9 mouse cellular contexts compared by ENCODE assay signal in genomic region chr2:167951301-167952211, GRCm38 (mm10). TPM values are rescaled to one million over a fixed set of nuclear protein-coding genes. Genes with fewer than 3 reads are reported as not detected.
DNase-seq lines count a peak whose midpoint lies in the region; ATAC-seq and TF ChIP-seq lines count a peak whose summit lies in the region.
"Had no signal": no experiment of that assay in that cellular context is flagged by ENCODE, and none has a peak within 500 bp of the region (broad histone marks: within the 10 kb centered on the region; RNA-seq: fewer than 3 reads in every experiment).

No protein-coding gene starts in this region.

- H3K9me3 ChIP-seq in kidney, postnatal 0 days (replicated peaks; ENCODE audit: low read length): no peaks in the 10 kb centered on the region

- WGBS in kidney, postnatal 0 days: 79% methylated on average over 13 of the region's 13 CpGs

- peak overlapping the region; percentile 42 for H3ac ChIP-seq in C2C12 (ENCODE audit: control insufficient read depth, insufficient read length, low read depth)

- peaks cover 25% of the 10 kb centered on the region for H3K4me1 ChIP-seq in kidney, postnatal 0 days (replicated peaks; ENCODE audit: insufficient read depth, low read length)

- H3K9ac ChIP-seq in kidney, postnatal 0 days (ENCODE audit: low read depth, low read length): no peak overlapping the region

- no peak for ATAC-seq in kidney, postnatal 0 days (replicated peaks; ENCODE audit: low FRiP score, low read depth)
- ATAC-seq in inflammation-experienced regulatory T-cells, adult 6 months: peak; percentile 42
- ATAC-seq in granulocyte monocyte progenitor cell, adult 5-6 weeks (replicated peaks; ENCODE audit: poor library complexity, severe bottlenecking): no peak
- no peak for ATAC-seq in erythroblast, adult 5-6 weeks (replicated peaks; ENCODE audit: low FRiP score, poor library complexity, severe bottlenecking)

- no peak overlapping the region for H3K4me3 ChIP-seq in kidney, postnatal 0 days (replicated peaks; ENCODE audit: low read depth, low read length)
- H3K4me3 ChIP-seq in C2C12 (ENCODE audit: insufficient read depth, poor library complexity, severe bottlenecking): no peak overlapping the region

- H3K4me2 ChIP-seq in kidney, postnatal 0 days (ENCODE audit: low read length): no peak overlapping the region

- H3K79me2 ChIP-seq in C2C12 (ENCODE audit: control insufficient read depth, insufficient read depth): peaks cover 96% of the 10 kb centered on the region

- DNase-seq in kidney, postnatal 0 days (ENCODE audit: low spot score): no peak
- no peak for DNase-seq in kidney, postnatal 4 days
- DNase-seq in adipocyte (ENCODE audit: low spot score): peak; percentile 75
- no peak for DNase-seq in thymus, postnatal 4 days
- DNase-seq: heart, postnatal 36 days had no signal

- 0 out of 2 replicates have a peak, but pooled peaks cover 2% of the 10 kb centered on the region for H3K36me3 ChIP-seq in kidney, postnatal 0 days (ENCODE audit: insufficient read depth, low read length)
- H3K36me3 ChIP-seq in C2C12 (ENCODE audit: control insufficient read depth, insufficient read depth): no peaks in the 10 kb centered on the region

- H3K27ac ChIP-seq in kidney, postnatal 0 days: peak overlapping the region; percentile 66; the same call in 1 of the 2 replicates

- no peak for TF ChIP-seq CTCF in kidney, postnatal 0 days (IDR thresholded peaks at IDR 0.05; ENCODE audit: low read depth)
- TF ChIP-seq CTCF in C2C12 (IDR thresholded peaks at IDR 0.05; ENCODE audit: control insufficient read depth, insufficient read depth, insufficient read length): no peak

- no peaks in the 10 kb centered on the region for H3K27me3 ChIP-seq in kidney, postnatal 0 days (ENCODE audit: insufficient read depth, low read length)
- H3K27me3 ChIP-seq in C2C12 (ENCODE audit: control insufficient read depth, insufficient read depth, insufficient read length): no peaks in the 10 kb centered on the region

- peaks cover 55% of the 10 kb centered on the region for H3K79me3 ChIP-seq in C2C12 (ENCODE audit: low read depth)

TF ChIP-seq in C2C12, 6 proteins besides CTCF, POLR2A, EP300 and RAD21:
- no peak for TF ChIP-seq USF1 (IDR thresholded peaks at IDR 0.05; ENCODE audit: low read depth)
- TF ChIP-seq MYOD1 (IDR thresholded peaks at IDR 0.05; ENCODE audit: control insufficient read depth, insufficient read length, low read depth): peak; percentile 57
- peak; percentile 80 for TF ChIP-seq FOSL1 (IDR thresholded peaks at IDR 0.05; ENCODE audit: insufficient read depth, low read length, poor library complexity, severe bottlenecking)
- TF ChIP-seq CEBPB (IDR thresholded peaks at IDR 0.05; ENCODE audit: low read depth): peak; percentile 99
- peak; percentile 90 for TF ChIP-seq MAX (IDR thresholded peaks at IDR 0.05)

RNA-seq across cellular contexts. Expression of gene Ptpn1, which starts 19.7 kb away (rescaled TPM):
- polyA plus RNA-seq in kidney, postnatal 0 days (2015; fragmentation: Nextera tagmentation; extraction: Ambion mirVana): 54.2 and 65.2 TPM in 2 replicates
- 64.6 TPM for polyA plus RNA-seq in C2C12 (2012; fragmentation: generic; extraction: Trizol)
- 100 to 1,000 TPM; 121 to 180 (median 127) TPM for polyA plus RNA-seq in inflammation-experienced regulatory T-cells, adult 6 months (2017; shearing (Covaris generic))
- 20.9 and 31.6 TPM in 2 replicates for total RNA-seq in granulocyte monocyte progenitor cell, adult 5-6 weeks (2014; fragmentation: Nextera tagmentation)
- total RNA-seq in granulocyte monocyte progenitor cell, adult 5-6 weeks (2017): 28.7 and 37.3 TPM in 2 replicates
- total RNA-seq in erythroblast, adult 5-6 weeks (2015; ENCODE audit: low replicate concordance): 11.7 and 11.9 TPM in 2 replicates
- total RNA-seq in erythroblast, adult 5-6 weeks (2017; ENCODE audit: low replicate concordance): 8.9 and 9.1 TPM in 2 replicates

RNA-seq across cellular contexts. Expression of gene Ripor3, which starts 58.9 kb away (rescaled TPM):
- 2.3 and 2.8 TPM in 2 replicates for polyA plus RNA-seq in kidney, postnatal 0 days (2015; fragmentation: Nextera tagmentation; extraction: Ambion mirVana)
- 0.04 TPM for polyA plus RNA-seq in C2C12 (2012; fragmentation: generic; extraction: Trizol)
- polyA plus RNA-seq in inflammation-experienced regulatory T-cells, adult 6 months (2017; shearing (Covaris generic)): under 1 TPM; 0.16 to 0.49 (median 0.33) TPM
- total RNA-seq in granulocyte monocyte progenitor cell, adult 5-6 weeks (2014; fragmentation: Nextera tagmentation): not detected in 2 replicates
- not detected in 2 replicates for total RNA-seq in granulocyte monocyte progenitor cell, adult 5-6 weeks (2017)
- total RNA-seq in erythroblast, adult 5-6 weeks (2015; ENCODE audit: low replicate concordance): not detected in 2 replicates
- not detected in 2 replicates for total RNA-seq in erythroblast, adult 5-6 weeks (2017; ENCODE audit: low replicate concordance)
